ENCODE assay signal across 29 mouse cellular contexts in the genomic region with DNA sequence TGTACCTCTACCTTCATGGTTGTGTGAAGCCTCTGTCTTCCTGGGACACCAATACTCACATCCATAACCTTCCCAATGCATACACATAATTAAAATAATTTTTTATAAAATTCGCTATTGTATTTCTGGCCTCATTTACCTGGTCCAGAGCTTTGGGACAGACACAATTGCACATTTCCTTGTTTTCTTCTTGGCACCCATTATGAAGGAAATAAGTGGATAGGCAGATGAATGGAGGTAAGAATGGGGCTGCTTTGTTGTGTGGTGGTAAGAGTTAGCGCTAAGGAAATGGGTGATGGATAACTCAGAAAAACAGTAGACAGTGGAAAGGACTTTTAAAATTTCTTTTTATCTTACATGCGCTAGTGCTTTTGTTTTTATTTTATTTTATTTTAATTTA. TPM values are rescaled to one million over a fixed set of nuclear protein-coding genes. Genes with fewer than 3 reads are reported as not detected.
DNase-seq lines count a peak whose midpoint lies in the region; ATAC-seq and TF ChIP-seq lines count a peak whose summit lies in the region.
"Had no signal": no experiment of that assay in that cellular context is flagged by ENCODE, and none has a peak within 500 bp of the region (broad histone marks: within the 10 kb centered on the region; RNA-seq: fewer than 3 reads in every experiment).

No protein-coding gene starts in this region.

- DNase-seq in cerebellum, adult 9-10 months: peak; percentile 19
- no peak for DNase-seq in cerebellum, adult 2 months
- no peak for DNase-seq in thymus, adult 2 months
- no peak for DNase-seq in thymus, postnatal 10 days (ENCODE audit: low spot score in 2 of 2)
- no peak for DNase-seq in liver, embryonic 14.5 days (ENCODE audit: low read depth in 3 of 3, low spot score in 3 of 3)
- DNase-seq in left cerebral cortex, postnatal 14 days (ENCODE audit: low spot score in 2 of 2): no peak
- DNase-seq in ovary, adult 18-20 months (ENCODE audit: low spot score): no peak
- DNase-seq in midbrain, embryonic 14.5 days: no peak
- DNase-seq: adrenal gland, adult 2 months; adrenal gland, postnatal 36 days; cerebellum, adult 11 months; cerebellum, postnatal 10 days; gastrocnemius, postnatal 10 days; heart, postnatal 14 days; kidney, adult 11 months; kidney, postnatal 14 days; lung, adult 18-20 months; lung, postnatal 4 days; right cerebral cortex, postnatal 14 days; thymus, adult 18-20 months had no signal

- TF ChIP-seq POLR2A in cerebellum, adult 2 months (IDR thresholded peaks at IDR 0.05; ENCODE audit: borderline replicate concordance, insufficient read depth, low read length): no peak
- no peak for TF ChIP-seq POLR2A in thymus, adult 2 months (IDR thresholded peaks at IDR 0.05; ENCODE audit: control insufficient read depth, extremely low read depth, insufficient read depth, low read length, poor library complexity)

- H3K36me3 ChIP-seq in thymus, adult 2 months (ENCODE audit: control insufficient read depth, insufficient read depth, low read length): no peaks in the 10 kb centered on the region
- no peaks in the 10 kb centered on the region for H3K36me3 ChIP-seq in liver, embryonic 14.5 days (replicated peaks; ENCODE audit: control insufficient read depth, insufficient read depth, low read depth)
- no peaks in the 10 kb centered on the region for H3K36me3 ChIP-seq in midbrain, embryonic 14.5 days (ENCODE audit: control insufficient read depth, insufficient read depth, low read length)
- H3K36me3 ChIP-seq: embryonic facial prominence, embryonic 13.5 days; forebrain, embryonic 10.5 days; hindbrain, embryonic 10.5 days; hindbrain, embryonic 15.5 days; limb, embryonic 12.5 days; midbrain, embryonic 10.5 days; neural tube, embryonic 13.5 days had no signal

- peaks cover 3% of the 10 kb centered on the region; the same call in 1 of the 2 replicates for H3K4me1 ChIP-seq in cerebellum, adult 2 months (ENCODE audit: control insufficient read depth, insufficient read depth, low read length)
- peaks cover 26% of the 10 kb centered on the region for H3K4me1 ChIP-seq in thymus, adult 2 months (replicated peaks; ENCODE audit: control insufficient read depth, insufficient read depth, low read length)
- H3K4me1 ChIP-seq in liver, embryonic 14.5 days (replicated peaks; ENCODE audit: control insufficient read depth in 2 of 2, insufficient read depth in 2 of 2, low read length in 1 of 2): peaks cover 20 to 39% of the 10 kb centered on the region in 2 experiments
- H3K4me1 ChIP-seq in midbrain, embryonic 14.5 days (ENCODE audit: control insufficient read depth, insufficient read depth, low read length): peaks cover 8% of the 10 kb centered on the region; the same call in 1 of the 2 replicates

- no peak overlapping the region for H3K4me3 ChIP-seq in cerebellum, adult 2 months (replicated peaks; ENCODE audit: insufficient read depth, low read depth, low read length)
- H3K4me3 ChIP-seq in thymus, adult 2 months (ENCODE audit: control insufficient read depth, insufficient read depth, low read length): no peak overlapping the region
- no peak overlapping the region for H3K4me3 ChIP-seq in liver, embryonic 14.5 days (ENCODE audit: insufficient read depth in 1 of 2, low read depth in 2 of 2, low read length in 2 of 2)
- no peak overlapping the region for H3K4me3 ChIP-seq in midbrain, embryonic 14.5 days (replicated peaks; ENCODE audit: low read depth, low read length)
- H3K4me3 ChIP-seq: embryonic facial prominence, embryonic 13.5 days; forebrain, embryonic 10.5 days; hindbrain, embryonic 10.5 days; hindbrain, embryonic 15.5 days; limb, embryonic 12.5 days; midbrain, embryonic 10.5 days; myocyte; neural tube, embryonic 13.5 days had no signal

- TF ChIP-seq EP300 in liver, embryonic 14.5 days (IDR thresholded peaks at IDR 0.05; ENCODE audit: low read depth): no peak

- H3K9ac ChIP-seq in liver, embryonic 14.5 days (replicated peaks): no peak overlapping the region
- H3K9ac ChIP-seq in midbrain, embryonic 14.5 days (replicated peaks; ENCODE audit: low read length): no peak overlapping the region
- H3K9ac ChIP-seq: embryonic facial prominence, embryonic 13.5 days; hindbrain, embryonic 15.5 days; limb, embryonic 12.5 days; neural tube, embryonic 13.5 days had no signal

- no peak for TF ChIP-seq CTCF in cerebellum, adult 2 months (IDR thresholded peaks at IDR 0.05; ENCODE audit: borderline replicate concordance, insufficient read depth, low read depth, low read length)
- TF ChIP-seq CTCF in thymus, adult 2 months (IDR thresholded peaks at IDR 0.05; ENCODE audit: borderline replicate concordance, control insufficient read depth, extremely low read depth, insufficient read depth, low read length, poor library complexity): no peak
- TF ChIP-seq CTCF in liver, embryonic 14.5 days (IDR thresholded peaks at IDR 0.05; ENCODE audit: low read depth): no peak

- H3K4me2 ChIP-seq in liver, embryonic 14.5 days (ENCODE audit: low read depth): peak overlapping the region; percentile 29; the same call in 1 of the 2 replicates
- H3K4me2 ChIP-seq in midbrain, embryonic 14.5 days (ENCODE audit: low read length): no peak overlapping the region
- H3K4me2 ChIP-seq: embryonic facial prominence, embryonic 13.5 days; hindbrain, embryonic 15.5 days; limb, embryonic 12.5 days; neural tube, embryonic 13.5 days had no signal

- H3K27ac ChIP-seq in cerebellum, adult 2 months (ENCODE audit: insufficient read depth, low read length): no peak overlapping the region
- H3K27ac ChIP-seq in thymus, adult 2 months (ENCODE audit: control insufficient read depth, insufficient read depth, low read length): peak overlapping the region; percentile 91; the same call in 1 of the 2 replicates
- no peak overlapping the region for H3K27ac ChIP-seq in liver, embryonic 14.5 days
- H3K27ac ChIP-seq in midbrain, embryonic 14.5 days (replicated peaks; ENCODE audit: low read depth, low read length): no peak overlapping the region
- H3K27ac ChIP-seq: embryonic facial prominence, embryonic 13.5 days; forebrain, embryonic 10.5 days; hindbrain, embryonic 10.5 days; hindbrain, embryonic 15.5 days; limb, embryonic 12.5 days; midbrain, embryonic 10.5 days; neural tube, embryonic 13.5 days had no signal

- H3K27me3 ChIP-seq in cerebellum, adult 2 months (ENCODE audit: control insufficient read depth, insufficient read depth, low read length): no peaks in the 10 kb centered on the region
- no peaks in the 10 kb centered on the region for H3K27me3 ChIP-seq in thymus, adult 2 months (ENCODE audit: control insufficient read depth, insufficient read depth, low read length)
- H3K27me3 ChIP-seq in liver, embryonic 14.5 days (ENCODE audit: control insufficient read depth, insufficient read depth, low read length): no peaks in the 10 kb centered on the region
- no peaks in the 10 kb centered on the region for H3K27me3 ChIP-seq in midbrain, embryonic 14.5 days (ENCODE audit: control insufficient read depth, insufficient read depth, low read length)
- H3K27me3 ChIP-seq: embryonic facial prominence, embryonic 13.5 days; hindbrain, embryonic 15.5 days; limb, embryonic 12.5 days; neural tube, embryonic 13.5 days had no signal

- WGBS in cerebellum, adult 2 months: 97% methylated on average over 3 of the region's 3 CpGs
- WGBS in thymus, adult 2 months: 73% methylated on average over 3 of the region's 3 CpGs
- 77% methylated on average over 3 of the region's 3 CpGs for WGBS in liver, embryonic 14.5 days (ENCODE audit: insufficient replicate concordance)
- WGBS in midbrain, embryonic 14.5 days: 94% methylated on average over 3 of the region's 3 CpGs

- H3K9me3 ChIP-seq in liver, embryonic 14.5 days (ENCODE audit: control insufficient read depth, low read length): no peaks in the 10 kb centered on the region
- no peaks in the 10 kb centered on the region for H3K9me3 ChIP-seq in midbrain, embryonic 14.5 days (ENCODE audit: control insufficient read depth, low read length)
- H3K9me3 ChIP-seq: embryonic facial prominence, embryonic 13.5 days; forebrain, embryonic 10.5 days; hindbrain, embryonic 10.5 days; hindbrain, embryonic 15.5 days; limb, embryonic 12.5 days; midbrain, embryonic 10.5 days; neural tube, embryonic 13.5 days had no signal

- ATAC-seq in liver, embryonic 14.5 days (ENCODE audit: insufficient read depth): no peak
- ATAC-seq in midbrain, embryonic 14.5 days (ENCODE audit: low FRiP score, low TSS enrichment): no peak
- ATAC-seq: lung, postnatal 0 days had no signal

- intact Hi-C loops in left cerebral cortex, postnatal 14 days (cut with DNase I): no loop called here

RNA-seq across cellular contexts. Expression of a gene that starts 5.0 kb away (rescaled TPM):
- polyA plus RNA-seq in cerebellum, adult 2 months (2012; rRNA removed): 132 and 149 TPM in 2 replicates
- polyA plus RNA-seq in thymus, adult 2 months (2012; rRNA removed): 81.7 and 82.8 TPM in 2 replicates
- polyA plus RNA-seq in liver, embryonic 14.5 days (2012; rRNA removed): 15.7 and 22.4 TPM in 2 replicates
- 26.0 and 30.1 TPM in 2 replicates for polyA plus RNA-seq in liver, embryonic 14.5 days (2014; fragmentation: Nextera tagmentation; extraction: Ambion mirVana)
- 100 to 1,000 TPM; 183 to 190 TPM for total RNA-seq in left cerebral cortex, postnatal 14 days (2021)
- 113 and 135 TPM in 2 replicates for polyA plus RNA-seq in midbrain, embryonic 14.5 days (2014; fragmentation: Nextera tagmentation; extraction: Ambion mirVana)

RNA-seq across cellular contexts. Expression of a gene that starts 51.8 kb away (rescaled TPM):
- 54.2 and 57.4 TPM in 2 replicates for polyA plus RNA-seq in cerebellum, adult 2 months (2012; rRNA removed)
- polyA plus RNA-seq in thymus, adult 2 months (2012; rRNA removed): 84.7 and 91.9 TPM in 2 replicates
- 11.0 and 13.8 TPM in 2 replicates for polyA plus RNA-seq in liver, embryonic 14.5 days (2012; rRNA removed)
- polyA plus RNA-seq in liver, embryonic 14.5 days (2014; fragmentation: Nextera tagmentation; extraction: Ambion mirVana): 3.7 and 6.1 TPM in 2 replicates
- 10 to 100 TPM; 48.1 to 51.4 TPM for total RNA-seq in left cerebral cortex, postnatal 14 days (2021)
- polyA plus RNA-seq in midbrain, embryonic 14.5 days (2014; fragmentation: Nextera tagmentation; extraction: Ambion mirVana): 15.2 and 20.9 TPM in 2 replicates
